Mouse (Mus musculus) central nervous system, embryonic 11.5 days (tissue): Measurements from ENCODE around the gene H2afy2. TPM values are rescaled to one million over a fixed set of nuclear protein-coding genes. Genes with fewer than 3 reads are reported as not detected.

Experiments used
- polyA plus RNA-seq: library from polyadenylated mRNA; depleted of rRNA; stranded (reverse); fragments of >200 nt; gene quantifications from 2 replicates; pipeline ENCODE4 v1.2.3, GENCODE M21; 2012; rRNA removed

H2afy2 gene
- 159 and 184 TPM in 2 replicates for polyA plus RNA-seq

DNA sequence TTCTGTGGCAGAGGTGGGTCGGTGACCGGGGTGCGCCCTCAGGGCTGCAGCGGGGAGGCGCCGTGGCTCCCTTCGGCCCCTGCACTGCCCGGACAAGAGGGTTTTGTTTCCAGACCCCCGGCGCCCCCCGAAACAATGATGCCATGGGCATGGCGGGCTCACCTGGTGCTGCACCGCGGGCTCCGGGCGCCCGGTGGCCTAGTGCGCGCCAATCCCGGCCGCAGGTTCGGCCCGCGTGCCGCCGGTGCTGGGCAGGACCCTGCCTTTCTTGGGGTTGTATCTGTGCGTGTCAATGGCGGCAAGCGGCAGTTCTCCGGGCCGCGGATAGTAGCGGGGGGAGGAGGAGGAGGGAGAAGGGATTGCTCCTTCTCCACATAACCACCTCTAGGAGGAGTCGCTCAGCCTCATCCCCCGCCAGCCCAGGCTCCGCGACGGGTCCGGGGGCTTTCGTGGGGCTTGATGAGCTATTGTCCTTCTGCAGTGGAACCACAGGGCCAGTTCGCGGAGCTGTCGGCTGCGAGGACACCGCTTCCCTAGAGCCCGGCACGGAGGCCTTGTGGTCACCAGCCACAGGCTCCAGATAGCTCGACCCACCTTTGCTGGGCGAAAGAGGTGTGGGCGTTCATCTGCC lies at the start of gene H2afy2:
TSS of gene H2afy2 (minus strand) at position 527 of the 631 bp plus-strand sequence.

DNA sequence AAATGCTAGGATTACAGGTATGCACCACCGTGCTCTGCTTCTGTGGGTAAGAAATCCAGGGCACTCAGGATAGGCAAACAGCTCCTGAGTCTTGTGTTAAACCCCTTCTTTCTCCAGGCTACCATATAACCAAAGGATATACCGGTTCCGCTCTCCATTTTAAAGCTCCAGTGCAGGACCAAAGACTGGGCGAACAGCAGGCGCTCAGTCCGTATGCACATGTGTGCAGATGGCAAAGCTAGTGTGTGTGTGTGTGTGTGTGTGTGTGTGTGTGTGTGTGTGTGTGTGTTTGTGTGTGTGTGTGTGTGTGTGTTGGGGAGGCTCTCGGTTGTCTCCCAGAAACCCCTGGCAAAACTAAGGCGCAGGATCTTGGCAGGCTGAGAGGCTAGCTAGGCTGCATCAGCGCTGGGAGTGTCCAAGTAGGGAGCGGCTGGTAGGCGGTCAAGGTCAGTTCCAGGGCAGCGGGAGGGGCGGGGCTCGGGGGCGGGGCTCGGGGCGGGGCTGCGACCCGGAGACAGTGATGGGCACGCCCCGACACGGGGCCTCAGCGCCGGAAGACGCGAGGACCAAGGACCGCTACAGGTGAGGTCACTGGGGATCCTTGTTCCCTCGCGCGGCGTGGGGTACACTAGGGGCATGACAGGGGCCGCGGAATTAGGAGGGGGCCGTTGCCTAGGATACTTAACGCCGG lies 69.0 kb downstream of the H2afy2 start, which contains the start of gene Aifm2:
TSS of gene Aifm2 (plus strand) at position 493 of the 691 bp plus-strand sequence.

DNA sequence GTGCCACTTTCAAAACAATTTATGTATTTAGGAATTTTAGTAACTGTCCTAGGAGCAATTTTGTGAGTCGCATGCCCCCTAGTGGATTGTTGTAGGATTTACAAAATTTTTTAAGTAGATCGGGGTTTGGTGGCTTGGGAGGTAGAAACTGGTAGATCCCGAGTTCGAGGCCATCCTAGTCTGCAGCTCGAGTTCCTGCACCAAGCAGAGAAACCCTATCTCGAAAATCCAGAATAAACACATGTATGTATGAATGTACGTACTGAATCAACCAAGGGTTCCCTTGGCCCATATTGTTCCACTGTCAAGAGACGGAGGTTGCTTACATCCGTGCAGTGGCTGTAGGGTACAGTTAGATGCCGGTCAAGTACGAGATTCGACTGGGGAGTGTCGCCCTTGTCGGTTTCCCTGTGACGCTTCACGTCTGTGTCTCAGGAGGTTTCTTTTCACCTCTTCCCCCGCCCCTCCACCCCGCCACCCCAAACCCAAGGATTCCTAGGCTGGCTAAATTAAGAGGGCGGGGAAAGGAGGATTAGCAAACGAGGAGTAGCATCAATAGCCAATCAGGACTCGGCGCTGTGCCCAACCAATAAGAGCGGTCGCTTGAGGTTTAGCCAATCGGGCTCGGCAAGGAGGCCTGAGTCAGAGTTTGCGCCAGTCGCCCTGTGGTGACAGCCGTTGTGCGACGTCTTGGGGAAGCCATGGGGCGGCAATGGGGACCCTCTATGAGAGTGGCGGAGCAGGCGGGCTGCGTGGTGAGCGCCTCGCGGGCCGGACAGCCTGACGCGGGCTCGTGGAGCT lies 88.9 kb downstream of the H2afy2 start, which contains the start of gene Tysnd1:
TSS of gene Tysnd1 (plus strand) at position 645 of the 801 bp plus-strand sequence.

Other genes starting within 250 kb of the H2afy2 start
- 0.05 and 0.12 TPM in 2 replicates for gene Npffr1, start 188.7 kb downstream of the H2afy2 start, polyA plus RNA-seq
- 167 and 272 TPM in 2 replicates for gene Ppa1, start 135.6 kb downstream of the H2afy2 start, polyA plus RNA-seq
- 110 and 137 TPM in 2 replicates for gene Sar1a, start 103.8 kb downstream of the H2afy2 start, polyA plus RNA-seq
- gene Tysnd1, start 88.6 kb downstream of the H2afy2 start, polyA plus RNA-seq: 34.4 and 45.3 TPM in 2 replicates
- gene Aifm2, start 68.9 kb downstream of the H2afy2 start, polyA plus RNA-seq: 9.3 and 9.6 TPM in 2 replicates
- 4.9 and 7.5 TPM in 2 replicates for gene Col13a1, start 195.0 kb upstream of the H2afy2 start, polyA plus RNA-seq